Mouse (Mus musculus) kidney, adult 2 months (tissue): ENCODE measurements around the gene AI661453.

ENCODE experiments used
- CTCF ChIP-seq: fragments of 200-500 bp; conservative IDR thresholded peaks from 2 replicates; pipeline ENCODE4 v1.5.1; 2011; ENCODE audit warnings: low read depth, mild to moderate bottlenecking, control low read depth, low read length, moderate library complexity, mixed read lengths; ENCODE audit not compliant: insufficient read depth, insufficient read length
- POLR2A ChIP-seq: fragments of 200-500 bp; IDR thresholded peaks from one replicate; pipeline ENCODE4 v1.6.1; 2011; ENCODE audit warnings: low read depth, low read length, control low read depth

DNA sequence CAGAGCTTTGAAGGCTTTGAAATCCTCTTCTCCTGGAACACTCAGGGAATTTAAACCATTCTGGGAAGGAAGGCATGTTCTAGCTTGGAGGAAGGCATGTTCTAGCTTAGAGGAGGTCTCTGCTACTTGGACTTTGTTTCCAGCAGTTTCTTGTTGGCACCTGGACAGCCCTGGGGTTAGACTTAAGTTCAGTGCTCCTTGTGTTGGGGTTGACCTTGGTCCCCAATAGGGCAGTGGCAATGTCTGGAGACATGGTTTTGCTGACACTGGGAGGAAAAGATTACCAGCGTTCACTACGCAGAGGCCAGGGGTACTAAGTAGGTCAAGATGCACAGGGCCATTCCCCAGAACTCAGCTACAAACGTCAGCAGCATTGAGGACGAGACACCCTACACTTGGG is 38.8 kb downstream of the AI661453 start:
- TF ChIP-seq CTCF: no peak
- TF ChIP-seq POLR2A: no peak
